Mouse (Mus musculus): ENCODE data around the gene Sema4d. TPM values are rescaled to one million over a fixed set of nuclear protein-coding genes. Genes with fewer than 3 reads are reported as not detected.
A peak's percentile ranks its signal among the peaks of the same experiment; 100 is the strongest.

Sema4d gene
- polyA plus RNA-seq, 1 experiment from 2014 or later = 17.4 TPM

- Histone ChIP-seq H3K9me3 (ENCODE audit: control insufficient read depth, low read length) (no peaks in the 10 kb centered on the region), H3K27me3 (ENCODE audit: control insufficient read depth, insufficient read depth, low read length) (no peaks in the 10 kb centered on the region), H3K4me1 (ENCODE audit: control insufficient read depth, insufficient read depth, low read length) (peaks cover 3% of the 10 kb centered on the region; the same call in 1 of the 2 replicates), H3K36me3 (ENCODE audit: control insufficient read depth, insufficient read depth, low read length) (no peaks in the 10 kb centered on the region), H3K4me3 (ENCODE audit: low read depth, low read length) (no peak overlapping the region), H3K27ac (ENCODE audit: low read depth, low read length) (no peak overlapping the region), H3K4me2 (ENCODE audit: low read depth, low read length) (no peak overlapping the region), H3K9ac (replicated peaks; ENCODE audit: low read depth, low read length) (no peak overlapping the region)
- ATAC-seq (ENCODE audit: low read depth) = no peak
- 66% methylated on average over 6 of the region's 6 CpGs for WGBS
Observed at GRCm38 (mm10) chr13:51818170-51818943, 24.8 kb upstream of the Sema4d start.

DNA sequence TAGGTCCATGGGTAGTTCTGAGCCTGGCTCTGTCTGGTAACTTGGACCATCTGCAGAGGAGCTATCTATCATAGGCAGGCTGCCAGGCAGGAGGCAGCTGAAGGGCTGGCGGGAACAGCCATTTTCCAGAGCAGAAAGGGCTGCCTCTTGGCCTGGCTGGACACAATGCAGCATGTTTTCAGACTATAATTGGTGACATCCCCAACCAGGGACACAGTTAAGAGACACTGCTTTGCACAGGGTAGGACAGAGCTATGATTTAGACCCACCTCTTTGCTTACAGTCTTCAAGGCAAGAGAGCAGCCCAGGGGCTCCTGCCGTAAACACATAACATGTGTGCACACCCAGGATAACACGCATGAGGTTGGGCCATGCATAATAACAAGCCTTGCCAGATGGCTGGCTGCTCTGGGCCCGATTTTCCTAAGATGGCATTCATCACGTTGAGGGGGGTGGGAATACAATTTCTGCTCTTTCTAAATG is 23.1 kb upstream of the Sema4d start:
- ATAC-seq (ENCODE audit: low read depth) = 0 out of 2 replicates have a peak, but pooled peaks have one; percentile 29
- peak overlapping the region; percentile 17 for H3K27ac ChIP-seq (ENCODE audit: low read depth, low read length)
- no peaks in the 10 kb centered on the region for H3K36me3 ChIP-seq (ENCODE audit: control insufficient read depth, insufficient read depth, low read length)

DNA sequence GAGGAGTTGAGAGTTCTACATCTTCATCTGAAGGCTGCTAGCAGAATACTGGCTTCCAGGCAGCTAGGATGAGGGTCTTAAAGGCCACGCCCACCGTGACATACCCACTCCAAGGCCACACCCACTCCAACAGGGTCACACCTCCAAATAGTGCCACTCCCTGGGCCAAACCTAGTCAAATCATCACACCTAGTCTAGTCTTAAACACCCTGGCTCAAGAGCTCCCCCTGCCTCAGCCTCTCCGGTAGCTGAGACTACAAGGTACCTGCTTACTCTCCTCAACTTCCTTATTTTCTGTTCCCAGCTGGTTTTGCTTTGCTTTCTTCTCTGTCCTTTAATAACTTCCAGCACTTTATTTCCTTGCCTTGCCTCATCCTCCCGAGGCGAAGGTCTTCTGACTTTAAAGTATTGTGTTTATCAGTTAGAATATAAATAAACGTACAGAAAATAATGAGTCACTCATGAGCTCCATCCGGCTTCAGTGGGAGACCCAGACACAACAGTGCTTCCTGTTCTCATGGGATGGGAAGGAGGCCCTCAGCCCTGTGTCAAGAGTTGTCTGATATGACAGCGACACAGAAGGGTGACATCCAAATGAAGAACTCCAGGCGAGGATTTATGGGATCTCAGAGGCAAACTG is 22.4 kb upstream of the Sema4d start:
- Histone ChIP-seq H3K36me3 (ENCODE audit: control insufficient read depth, insufficient read depth, low read length) (no peaks in the 10 kb centered on the region), H3K9ac (replicated peaks; ENCODE audit: low read depth, low read length) (no peak overlapping the region), H3K4me2 (ENCODE audit: low read depth, low read length) (no peak overlapping the region), H3K4me1 (ENCODE audit: control insufficient read depth, insufficient read depth, low read length) (peaks cover 7% of the 10 kb centered on the region; the same call in 1 of the 2 replicates), H3K9me3 (ENCODE audit: control insufficient read depth, low read length) (no peaks in the 10 kb centered on the region), H3K27me3 (ENCODE audit: control insufficient read depth, insufficient read depth, low read length) (no peaks in the 10 kb centered on the region), H3K4me3 (ENCODE audit: low read depth, low read length) (no peak overlapping the region), H3K27ac (ENCODE audit: low read depth, low read length) (no peak overlapping the region; the same call in 1 of the 2 replicates)
- ATAC-seq (ENCODE audit: low read depth) = no peak
- 77% methylated on average over 9 of the region's 9 CpGs for WGBS

More for the DNA sequence above, 23.1 kb upstream of the Sema4d start:
- Histone ChIP-seq H3K4me1 (ENCODE audit: control insufficient read depth, insufficient read depth, low read length) (peaks cover 7% of the 10 kb centered on the region; the same call in 1 of the 2 replicates), H3K4me2 (ENCODE audit: low read depth, low read length) (no peak overlapping the region), H3K9ac (replicated peaks; ENCODE audit: low read depth, low read length) (no peak overlapping the region), H3K9me3 (ENCODE audit: control insufficient read depth, low read length) (no peaks in the 10 kb centered on the region), H3K27me3 (ENCODE audit: control insufficient read depth, insufficient read depth, low read length) (no peaks in the 10 kb centered on the region), H3K4me3 (ENCODE audit: low read depth, low read length) (no peak overlapping the region)
- 57% methylated on average over 5 of the region's 5 CpGs for WGBS

GRCm38 (mm10) chr13:51814646-51815045 is 21.1 kb upstream of the Sema4d start:
- no peak for ATAC-seq (ENCODE audit: low read depth)
- Histone ChIP-seq H3K27ac (ENCODE audit: low read depth, low read length) (no peak overlapping the region), H3K27me3 (ENCODE audit: control insufficient read depth, insufficient read depth, low read length) (no peaks in the 10 kb centered on the region), H3K9ac (replicated peaks; ENCODE audit: low read depth, low read length) (no peak overlapping the region), H3K4me1 (ENCODE audit: control insufficient read depth, insufficient read depth, low read length) (peaks cover 7% of the 10 kb centered on the region; the same call in 1 of the 2 replicates), H3K4me2 (ENCODE audit: low read depth, low read length) (no peak overlapping the region), H3K4me3 (ENCODE audit: low read depth, low read length) (no peak overlapping the region), H3K36me3 (ENCODE audit: control insufficient read depth, insufficient read depth, low read length) (no peaks in the 10 kb centered on the region), H3K9me3 (ENCODE audit: control insufficient read depth, low read length) (no peaks in the 10 kb centered on the region)
- 89% methylated on average over 6 of the region's 6 CpGs for WGBS

DNA sequence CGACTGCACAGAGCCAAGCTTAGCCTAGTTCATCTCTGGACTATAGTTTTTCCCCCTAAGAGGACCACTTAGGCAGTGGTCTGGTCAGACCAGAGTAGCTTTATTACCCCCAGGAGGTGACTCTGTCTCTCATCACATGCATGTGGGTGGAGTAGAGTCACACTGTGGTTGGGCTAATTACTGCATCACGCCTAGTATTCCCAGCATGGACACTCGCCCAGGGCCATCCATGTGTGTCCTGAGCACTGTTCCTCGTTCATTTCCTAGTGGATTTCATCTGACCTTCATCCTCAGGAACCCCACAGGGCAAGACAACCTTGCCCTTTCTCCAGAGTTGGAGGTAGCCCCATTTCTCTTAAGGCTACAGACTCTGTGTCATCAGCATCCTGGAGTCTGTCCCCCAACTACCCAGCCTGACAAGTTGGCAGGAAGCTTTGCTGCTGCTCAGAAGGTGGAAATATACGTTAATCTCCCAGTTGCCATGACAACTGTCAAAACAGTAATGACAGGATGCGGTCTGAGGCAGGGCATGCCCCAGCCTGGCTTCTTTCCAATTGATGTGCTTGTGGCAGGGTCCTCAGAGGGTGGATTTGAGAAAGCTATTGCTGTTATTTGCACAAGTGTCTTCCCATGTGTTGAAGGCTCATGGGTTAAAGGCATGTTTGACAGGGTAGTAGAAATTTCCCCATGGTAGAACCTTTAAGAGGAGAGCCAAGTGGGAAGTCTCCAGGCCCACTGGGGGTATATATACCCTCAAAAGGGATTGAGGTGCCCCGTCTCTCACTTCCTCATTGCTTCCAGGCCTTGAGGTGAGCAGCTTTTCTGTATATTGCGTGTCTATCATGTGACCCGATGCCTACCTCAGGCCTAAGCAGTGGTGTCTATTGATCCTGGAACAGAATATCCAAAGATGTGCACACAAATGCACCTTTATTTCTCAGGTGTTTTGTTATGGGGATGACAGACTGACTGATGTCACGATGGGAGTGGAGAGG is 20.4 kb upstream of the Sema4d start:
- no peak for ATAC-seq (ENCODE audit: low read depth)
- WGBS = 55% methylated on average over 10 of the region's 10 CpGs

DNA sequence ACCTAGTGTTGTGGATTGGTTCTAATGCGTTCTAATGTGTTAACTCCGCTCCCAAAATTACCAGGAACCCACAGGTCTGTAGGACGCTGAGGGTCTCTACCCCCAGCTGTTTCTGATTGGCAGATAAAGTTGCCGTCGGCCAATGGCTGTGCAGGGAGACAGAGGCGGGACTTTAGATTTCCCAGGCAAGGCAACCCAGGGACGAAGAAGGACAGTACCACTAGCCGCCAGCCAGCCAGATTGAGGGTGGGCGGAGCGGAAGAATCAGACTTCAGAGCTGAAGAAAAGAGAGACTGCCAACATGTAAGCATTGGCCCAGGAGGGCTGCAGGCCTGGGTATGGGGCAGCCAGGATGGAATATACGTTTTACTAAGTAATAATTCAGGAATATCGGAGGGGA is 14.6 kb upstream of the Sema4d start:
- H3K27ac ChIP-seq (ENCODE audit: low read depth, low read length) = no peak overlapping the region
- H3K4me2 ChIP-seq (ENCODE audit: low read depth, low read length) = no peak overlapping the region
- WGBS = 28% methylated on average over 12 of the region's 12 CpGs
- ATAC-seq (ENCODE audit: low read depth) = no peak
- no peak overlapping the region for H3K4me3 ChIP-seq (ENCODE audit: low read depth, low read length)
- H3K4me1 ChIP-seq (ENCODE audit: control insufficient read depth, insufficient read depth, low read length) = 0 out of 2 replicates have a peak, but pooled peaks cover 9% of the 10 kb centered on the region
- no peaks in the 10 kb centered on the region for H3K36me3 ChIP-seq (ENCODE audit: control insufficient read depth, insufficient read depth, low read length)
- H3K9ac ChIP-seq (replicated peaks; ENCODE audit: low read depth, low read length) = no peak overlapping the region
- no peaks in the 10 kb centered on the region for H3K9me3 ChIP-seq (ENCODE audit: control insufficient read depth, low read length)
- H3K27me3 ChIP-seq (ENCODE audit: control insufficient read depth, insufficient read depth, low read length) = no peaks in the 10 kb centered on the region

More for the DNA sequence above, 20.4 kb upstream of the Sema4d start:
- no peak overlapping the region for H3K4me2 ChIP-seq (ENCODE audit: low read depth, low read length)
- H3K4me1 ChIP-seq (ENCODE audit: control insufficient read depth, insufficient read depth, low read length) = peaks cover 7% of the 10 kb centered on the region; the same call in 1 of the 2 replicates
- H3K36me3 ChIP-seq (ENCODE audit: control insufficient read depth, insufficient read depth, low read length) = no peaks in the 10 kb centered on the region
- H3K9ac ChIP-seq (replicated peaks; ENCODE audit: low read depth, low read length) = no peak overlapping the region
- no peaks in the 10 kb centered on the region for H3K27me3 ChIP-seq (ENCODE audit: control insufficient read depth, insufficient read depth, low read length)
- no peak overlapping the region for H3K4me3 ChIP-seq (ENCODE audit: low read depth, low read length)
- H3K9me3 ChIP-seq (ENCODE audit: control insufficient read depth, low read length) = no peaks in the 10 kb centered on the region
- H3K27ac ChIP-seq (ENCODE audit: low read depth, low read length) = no peak overlapping the region

- H3K4me1 ChIP-seq (ENCODE audit: control insufficient read depth, insufficient read depth, low read length) = 0 out of 2 replicates have a peak, but pooled peaks cover 4% of the 10 kb centered on the region
- no peaks in the 10 kb centered on the region for H3K36me3 ChIP-seq (ENCODE audit: control insufficient read depth, insufficient read depth, low read length)
- H3K9me3 ChIP-seq (ENCODE audit: control insufficient read depth, low read length) = no peaks in the 10 kb centered on the region
- 66% methylated on average over 15 of the region's 15 CpGs for WGBS
- ATAC-seq (ENCODE audit: low read depth) = peak; percentile 50; the same call in 1 of the 2 replicates
- no peak overlapping the region for H3K4me2 ChIP-seq (ENCODE audit: low read depth, low read length)
- no peak overlapping the region for H3K4me3 ChIP-seq (ENCODE audit: low read depth, low read length)
- no peak overlapping the region for H3K9ac ChIP-seq (replicated peaks; ENCODE audit: low read depth, low read length)
- peak overlapping the region; percentile 60; the same call in 1 of the 2 replicates for H3K27ac ChIP-seq (ENCODE audit: low read depth, low read length)
- no peaks in the 10 kb centered on the region for H3K27me3 ChIP-seq (ENCODE audit: control insufficient read depth, insufficient read depth, low read length)
Observed at GRCm38 (mm10) chr13:51806220-51806619, 12.7 kb upstream of the Sema4d start.

DNA sequence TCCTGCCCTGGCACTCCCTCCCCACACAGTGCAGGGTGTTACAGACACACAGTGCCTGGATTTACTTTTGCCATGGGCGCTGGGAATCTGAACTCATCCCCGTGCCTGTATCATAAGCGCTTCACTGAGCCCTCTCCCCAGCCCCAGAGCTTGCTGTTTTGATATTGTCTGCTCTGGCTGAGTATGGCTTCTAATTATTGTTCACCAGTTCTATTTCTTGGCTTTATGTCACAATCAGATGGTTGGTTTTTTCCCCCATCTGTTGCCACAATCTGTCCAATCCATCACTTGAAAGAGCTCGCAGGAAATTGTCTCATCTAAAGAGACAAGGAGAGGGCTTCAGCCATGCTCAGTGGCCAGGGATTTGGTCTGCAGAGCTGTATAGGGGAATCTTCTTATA is 12.1 kb upstream of the Sema4d start:
- no peak overlapping the region for H3K9ac ChIP-seq (replicated peaks; ENCODE audit: low read depth, low read length)
- no peak overlapping the region for H3K4me3 ChIP-seq (ENCODE audit: low read depth, low read length)
- H3K4me2 ChIP-seq (ENCODE audit: low read depth, low read length) = no peak overlapping the region
- peak overlapping the region; percentile 60 for H3K27ac ChIP-seq (ENCODE audit: low read depth, low read length)
- H3K4me1 ChIP-seq (ENCODE audit: control insufficient read depth, insufficient read depth, low read length) = 0 out of 2 replicates have a peak, but pooled peaks cover 4% of the 10 kb centered on the region
- H3K27me3 ChIP-seq (ENCODE audit: control insufficient read depth, insufficient read depth, low read length) = no peaks in the 10 kb centered on the region
- WGBS = 58% methylated on average over 4 of the region's 4 CpGs
- no peaks in the 10 kb centered on the region for H3K36me3 ChIP-seq (ENCODE audit: control insufficient read depth, insufficient read depth, low read length)
- H3K9me3 ChIP-seq (ENCODE audit: control insufficient read depth, low read length) = no peaks in the 10 kb centered on the region
- no peak for ATAC-seq (ENCODE audit: low read depth)

All from neural tube, embryonic 14.5 days (tissue).